Mouse (Mus musculus): ENCODE measurements around the gene Stard10.

- no peak for TF ChIP-seq EP300 (IDR thresholded peaks at IDR 0.05; ENCODE audit: low read depth)
- no peak for TF ChIP-seq CTCF (IDR thresholded peaks at IDR 0.05; ENCODE audit: low read depth)
These were observed 5.8 kb upstream of the Stard10 start for GRCm38 (mm10) chr7:101311061-101311460.

Measured in heart, postnatal 0 days (tissue).